Mouse (Mus musculus) hematopoietic stem cell, adult 5-6 weeks (primary cell): Measurements from ENCODE around the gene Actr8. TPM values are rescaled to one million over a fixed set of nuclear protein-coding genes. Genes with fewer than 3 reads are reported as not detected.

Source experiments
- total RNA-seq: library from RNA; stranded (forward); fragments of 172-1452, 232-1000 nt; gene quantifications from 2 replicates; pipeline ENCODE4 v1.2.3, GENCODE M21; 2017

The Actr8 gene
- total RNA-seq, 1 experiment from 2014 or later: 38.1 TPM

Other genes starting within 250 kb of the Actr8 start
- gene Selenok, start 10.0 kb upstream of the Actr8 start, total RNA-seq: 309 and 371 TPM in 2 replicates
- 3.4 and 3.6 TPM in 2 replicates for gene Il17rb, start 30.6 kb downstream of the Actr8 start, total RNA-seq
- gene Chdh, start 30.7 kb downstream of the Actr8 start, total RNA-seq: 10.5 and 14.8 TPM in 2 replicates